Mouse (Mus musculus) B cell, adult 2 months (primary cell): Measurements from ENCODE around the gene 1600014C10Rik.

Experiments used
- DNase-seq, 2 experiments: peaks; one replicate each; pipeline ENCODE4 v3.0.0; 2022

1600014C10Rik gene

DNA sequence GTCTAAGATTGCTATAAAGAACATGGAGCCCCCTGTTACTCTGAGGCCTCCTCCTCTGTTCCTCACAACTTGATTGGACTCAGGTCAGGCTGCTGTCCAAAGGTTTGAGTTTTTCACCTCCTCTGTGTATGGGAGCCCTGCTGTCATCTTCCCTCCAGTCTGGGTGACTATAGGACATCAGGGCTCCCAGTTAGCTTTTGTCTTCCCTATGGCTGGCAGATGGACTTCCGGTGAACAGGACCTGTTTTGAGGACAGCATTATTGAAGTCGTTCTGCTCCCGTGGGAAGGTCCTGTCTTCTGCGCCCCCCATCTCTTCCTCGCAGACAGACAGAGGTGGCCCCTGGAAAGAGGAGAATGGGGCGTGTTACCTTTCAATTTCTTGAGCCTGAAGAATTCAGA, 1.8 kb downstream of the 1600014C10Rik start:
- no peak for DNase-seq

DNA sequence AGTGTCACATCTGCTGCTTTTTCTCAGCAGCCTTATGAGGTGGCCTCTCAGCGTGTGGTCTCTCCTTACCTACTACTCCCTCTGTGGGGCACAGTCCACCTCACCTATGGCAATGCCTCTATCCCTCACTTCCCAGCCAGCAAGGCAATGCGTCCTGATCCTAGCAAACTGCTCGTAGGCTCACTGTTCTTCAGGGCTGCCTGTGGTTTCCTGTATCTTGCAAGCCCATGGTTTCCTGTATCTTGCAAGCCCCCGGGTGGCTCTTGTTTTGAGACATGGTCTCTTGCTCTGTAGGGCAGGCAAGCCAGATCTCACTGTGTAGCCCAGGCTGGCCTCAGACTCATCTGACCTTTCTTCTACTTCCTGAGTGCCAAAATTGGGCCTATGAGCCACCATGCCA, 3.8 kb downstream of the 1600014C10Rik start:
- peak in 1 of 2 experiments; percentile 10 for DNase-seq

DNA sequence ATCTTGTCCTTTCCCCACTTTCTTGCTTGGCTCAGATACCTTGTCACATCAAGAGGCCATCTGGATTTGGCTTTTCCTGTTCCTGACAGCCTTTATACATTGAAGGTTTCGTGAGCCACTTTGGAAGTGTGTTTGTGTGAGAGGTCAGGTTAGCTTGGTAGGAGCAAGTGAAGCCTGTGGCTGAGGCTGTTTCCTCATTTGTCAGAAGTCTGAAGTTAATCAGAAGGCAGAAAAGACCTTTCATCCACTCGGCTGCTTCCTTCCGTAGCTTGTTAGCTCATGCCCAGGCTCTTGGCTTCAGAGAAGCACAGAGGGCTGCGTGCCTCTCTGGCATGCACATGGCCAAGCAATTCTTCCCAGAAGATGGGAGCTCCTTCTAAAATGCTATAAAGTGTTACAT, 4.8 kb downstream of the 1600014C10Rik start:
- no peak for DNase-seq

DNA sequence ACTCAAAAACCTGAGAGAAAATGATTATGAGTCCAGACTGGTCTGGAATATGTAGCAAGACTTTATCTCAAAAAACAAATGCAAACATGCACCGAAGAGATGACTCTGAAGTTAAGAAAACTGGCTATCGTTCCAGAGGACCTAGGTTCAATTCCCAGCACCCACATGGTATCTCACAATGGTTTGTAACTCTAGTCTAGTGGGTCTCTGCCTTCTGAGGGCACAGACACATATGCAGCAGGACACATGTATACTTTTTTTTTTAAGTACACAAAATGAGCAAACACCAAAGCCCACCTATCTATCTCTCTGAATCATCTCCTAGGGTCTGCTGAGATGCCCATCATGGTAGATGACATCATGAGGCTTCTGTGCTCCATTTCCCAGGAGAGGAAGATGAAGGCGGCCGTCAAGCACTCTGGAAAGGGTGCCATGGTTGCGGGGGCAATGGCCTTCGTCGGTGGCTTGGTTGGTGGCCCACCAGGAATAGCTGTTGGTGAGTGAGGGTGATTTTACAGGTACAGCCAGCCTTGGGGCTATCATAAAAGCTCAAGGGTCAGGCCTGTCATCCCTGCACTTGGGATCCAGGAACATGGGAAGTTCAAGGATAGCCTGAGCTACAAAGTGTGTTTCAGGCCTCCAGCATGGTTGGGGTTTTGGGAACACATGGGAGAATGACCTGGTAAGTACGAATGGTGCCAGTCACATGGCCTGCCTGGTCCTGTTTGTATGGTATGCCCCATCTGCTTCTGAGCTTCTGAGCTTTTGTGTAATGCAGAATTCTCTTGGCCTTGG, 5.5 kb downstream of the 1600014C10Rik start:
- no peak for DNase-seq

DNA sequence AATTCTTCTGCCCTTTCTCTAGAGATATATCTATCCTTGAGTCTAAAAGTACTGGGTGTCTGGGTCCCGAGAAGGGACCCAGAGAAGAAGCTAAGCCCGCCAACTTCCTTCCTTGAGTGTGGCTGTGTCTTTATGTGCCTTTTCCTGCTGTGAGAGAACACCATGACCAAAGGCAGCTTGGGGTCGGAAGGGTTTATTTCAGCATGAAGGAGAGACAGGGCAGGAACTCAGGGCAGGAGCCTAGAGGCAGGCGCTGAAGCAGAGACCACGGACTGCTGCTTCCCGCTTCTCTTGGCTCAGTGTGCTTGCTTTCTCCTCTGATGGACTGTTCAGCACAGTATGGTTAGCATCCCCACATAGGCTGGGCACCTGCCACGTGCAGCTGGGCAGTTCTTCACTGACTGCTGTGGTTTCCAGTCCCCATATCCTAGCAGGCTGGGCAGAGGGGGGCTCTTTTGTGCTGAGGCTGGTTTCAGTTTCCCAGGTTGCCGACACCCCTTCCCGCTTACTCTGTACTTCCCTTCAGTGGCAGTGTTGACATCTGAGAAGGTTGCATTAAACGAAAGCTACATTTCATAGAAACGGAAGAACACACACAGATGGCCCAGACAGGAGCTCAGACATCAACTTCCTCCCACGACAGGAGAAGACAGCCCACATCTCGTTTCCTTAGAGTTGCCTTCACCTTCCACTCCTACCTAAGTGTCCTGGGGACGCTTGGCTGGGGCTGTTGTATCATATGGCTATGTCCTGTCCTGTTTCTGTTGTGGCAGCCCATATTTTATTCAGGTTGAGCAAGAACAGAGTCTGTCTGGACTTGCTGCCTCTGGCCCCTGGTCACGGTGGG, 6.3 kb downstream of the 1600014C10Rik start:
- peak; percentile 54 to 55 for DNase-seq

DNA sequence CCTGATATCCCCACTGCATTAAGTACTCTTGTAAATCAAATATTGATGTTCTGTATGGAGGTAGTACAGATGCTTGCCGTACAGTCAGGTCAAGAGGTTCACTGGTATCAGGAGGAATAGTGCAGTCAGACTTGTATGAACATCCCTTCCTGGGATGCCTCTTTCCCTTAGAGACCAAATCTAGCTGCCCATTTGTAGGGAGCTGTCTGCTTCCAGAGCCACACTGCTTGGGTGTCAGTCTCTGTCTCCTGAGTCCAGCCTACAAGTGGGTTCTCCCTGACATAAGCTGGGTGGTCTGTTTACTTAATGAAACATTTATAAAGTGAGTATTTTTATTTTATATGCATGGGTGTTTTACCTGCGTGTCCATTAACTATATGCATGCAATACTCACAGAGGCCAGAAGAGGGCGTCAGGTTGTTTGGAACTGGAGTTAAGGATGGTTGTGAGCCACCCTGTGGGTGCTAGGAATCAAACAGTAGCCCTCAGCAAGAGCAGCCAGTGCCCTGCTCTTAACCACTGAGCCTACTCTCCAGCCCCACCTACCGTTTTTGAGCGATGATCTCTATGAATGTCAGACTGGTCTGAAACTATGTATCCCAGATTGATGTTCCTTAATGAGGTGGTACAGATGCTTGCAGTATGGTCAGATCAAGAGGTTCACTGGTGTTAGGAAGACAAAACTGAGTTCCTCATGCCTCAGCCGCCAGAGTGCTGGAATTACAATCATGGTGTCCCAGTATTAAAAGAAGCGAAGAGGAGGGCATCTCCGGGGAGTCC, 7.2 kb downstream of the 1600014C10Rik start:
- peak; percentile 52 to 55 for DNase-seq

DNA sequence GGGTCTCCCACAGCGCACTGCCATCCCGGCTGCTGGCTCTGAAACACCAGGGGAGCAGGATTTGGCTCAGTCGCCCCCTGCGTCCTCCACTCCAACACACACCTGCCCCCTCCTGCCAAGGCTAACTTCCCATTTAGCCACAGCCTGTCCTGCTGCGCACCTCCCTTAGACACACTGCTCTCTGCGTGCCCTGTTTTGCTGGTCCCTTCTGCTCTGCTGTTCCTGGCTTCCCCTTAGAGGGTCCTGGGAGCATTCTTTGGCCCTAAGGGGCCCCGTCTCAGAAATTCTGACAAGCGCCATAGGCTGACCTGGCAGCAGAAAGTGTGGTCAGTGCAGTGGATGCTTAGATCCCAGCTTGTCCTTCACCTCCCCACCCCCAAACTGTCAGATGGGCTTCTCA, 8.1 kb downstream of the 1600014C10Rik start:
- no peak for DNase-seq

DNA sequence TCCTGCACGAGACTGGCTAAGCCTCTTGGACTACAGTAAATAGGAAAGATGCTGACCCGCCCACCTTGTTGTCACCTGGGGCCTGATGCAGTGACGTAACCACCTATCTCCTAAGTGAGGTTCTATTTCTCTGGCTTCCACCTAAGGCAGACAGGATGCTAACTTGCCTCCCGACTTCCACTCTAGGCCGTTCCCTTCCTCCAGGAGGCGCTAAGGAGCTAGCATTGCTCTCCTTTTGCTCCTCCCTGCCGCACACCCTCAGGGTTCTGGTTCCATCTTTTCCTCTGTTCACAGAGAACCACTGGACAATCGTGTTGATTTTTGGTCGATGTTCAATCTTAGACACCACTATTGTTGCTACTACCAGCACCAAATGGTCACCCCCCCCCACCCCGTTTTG, 8.6 kb downstream of the 1600014C10Rik start:
- peak; percentile 40 to 51 for DNase-seq

DNA sequence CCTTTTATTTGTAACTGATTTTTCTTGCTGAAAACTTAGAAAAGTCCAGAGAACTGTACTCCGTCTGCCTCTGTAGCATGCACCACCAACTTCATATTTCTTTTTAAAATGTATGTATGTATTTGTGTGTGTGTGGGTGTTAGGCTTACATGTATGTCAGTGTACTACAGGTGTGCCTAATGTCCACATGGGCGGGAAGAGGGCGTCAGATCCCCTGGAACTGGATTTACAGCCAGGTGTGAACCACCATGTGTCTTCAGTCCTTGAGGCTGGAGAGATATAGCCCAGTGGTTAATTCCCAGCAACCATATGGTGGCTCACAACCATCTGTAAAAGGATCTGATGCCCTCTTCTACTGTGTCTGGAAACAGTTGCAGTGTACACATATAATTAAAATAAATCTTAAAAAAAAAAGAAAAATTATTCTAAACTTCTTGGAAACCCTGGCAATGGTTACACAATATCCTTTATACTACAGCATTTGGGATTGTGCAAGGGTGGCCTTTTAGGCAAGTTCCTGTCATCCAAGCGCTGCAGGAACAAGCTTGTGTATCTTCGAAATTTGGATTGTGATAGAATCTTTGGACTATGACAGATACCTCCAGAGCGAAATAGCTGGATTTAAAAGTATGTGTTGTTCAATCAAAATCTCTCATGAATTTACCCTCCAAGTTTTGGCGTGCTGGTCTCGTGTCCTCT, 17.0 kb downstream of the 1600014C10Rik start:
- DNase-seq = no peak

DNA sequence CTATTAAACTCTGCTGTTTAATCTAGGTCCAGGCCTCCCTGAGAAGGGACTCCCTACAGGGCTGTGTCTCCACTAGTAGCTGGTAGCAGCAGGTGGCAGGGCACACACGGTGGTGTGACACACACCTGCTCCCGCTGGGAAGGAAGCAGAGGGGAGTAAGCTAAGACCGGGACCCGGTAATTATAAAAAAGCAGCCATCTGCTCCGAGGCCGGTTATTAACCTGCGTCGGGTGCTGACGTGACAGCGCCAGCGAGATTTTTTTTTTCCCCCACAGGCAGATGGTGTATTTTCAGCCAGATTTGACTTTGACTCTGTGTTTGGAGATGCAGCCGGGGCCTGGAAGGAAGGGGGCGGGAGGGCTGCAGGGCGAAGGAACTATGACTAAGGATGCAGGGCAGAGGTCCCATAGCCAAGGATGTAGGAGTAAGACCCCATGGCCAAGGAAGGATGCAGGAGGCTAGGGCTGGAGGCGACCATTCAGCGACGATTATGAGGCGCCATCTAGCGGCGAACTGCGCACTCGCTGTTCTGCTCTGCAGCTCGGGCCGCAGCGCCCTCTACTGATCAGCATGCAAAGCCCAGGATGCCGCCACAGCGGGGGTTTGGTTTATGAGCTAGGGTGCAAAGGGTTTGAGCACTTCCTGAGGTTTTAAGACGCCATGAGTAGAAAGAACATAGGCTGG, 17.7 kb downstream of the 1600014C10Rik start:
- peak; percentile 90 for DNase-seq

DNA sequence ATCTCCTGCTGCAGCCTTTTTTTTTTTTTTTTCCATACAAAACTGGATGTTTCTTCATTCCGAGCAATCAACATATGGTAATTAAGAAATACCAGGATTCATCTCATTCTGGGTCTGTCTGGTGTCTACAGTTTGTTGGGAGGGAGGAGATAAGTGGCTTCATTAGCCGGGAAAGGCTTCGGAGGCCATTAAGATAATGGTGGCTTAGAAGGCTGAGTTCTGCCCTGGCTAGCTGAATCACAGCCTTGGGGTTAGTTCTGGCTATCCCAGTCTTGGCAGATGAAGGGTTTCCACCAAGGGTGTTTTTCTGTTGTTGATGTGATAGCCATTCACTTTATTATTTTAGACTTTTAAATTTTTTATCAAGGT, 18.3 kb downstream of the 1600014C10Rik start:
- no peak for DNase-seq

DNA sequence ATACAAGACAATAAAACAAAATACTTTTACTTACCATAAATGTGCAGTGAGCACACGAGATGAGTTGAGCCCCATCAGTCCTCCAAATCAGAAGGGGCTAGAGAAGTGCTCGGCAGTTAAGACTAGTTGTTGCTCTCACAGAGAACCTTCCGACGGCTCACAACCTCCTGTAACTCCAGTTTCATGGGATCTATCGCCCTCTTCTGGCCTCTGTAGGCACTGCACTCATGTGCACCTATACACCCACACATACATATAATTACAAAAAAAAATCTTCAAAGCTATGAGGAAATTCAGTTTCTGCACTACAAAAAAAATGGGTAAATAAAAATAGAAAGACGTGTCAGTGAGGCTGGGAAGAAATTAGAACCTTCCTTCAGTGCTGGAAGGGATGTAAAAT, 21.3 kb downstream of the 1600014C10Rik start:
- DNase-seq = peak; percentile 35 to 42

DNA sequence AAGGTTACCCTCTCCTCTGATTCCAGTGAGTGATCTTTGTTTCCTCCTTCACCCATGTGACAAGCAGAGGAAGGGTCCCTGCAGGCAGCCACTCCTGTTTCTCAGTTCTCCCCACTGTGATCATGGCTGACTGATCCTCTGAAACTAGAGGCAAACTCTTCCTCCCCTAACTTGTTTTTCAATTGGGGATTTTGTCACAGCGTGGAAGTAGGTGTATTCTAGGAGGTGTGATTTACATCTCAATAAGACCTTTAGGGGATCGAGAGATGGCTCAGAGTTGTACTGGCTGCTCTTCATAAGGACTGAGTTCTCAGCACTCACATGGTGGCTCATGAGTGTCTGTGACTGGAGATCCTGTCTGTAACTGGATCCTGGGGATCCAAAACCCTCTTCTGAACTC, 22.8 kb downstream of the 1600014C10Rik start:
- DNase-seq = no peak

DNA sequence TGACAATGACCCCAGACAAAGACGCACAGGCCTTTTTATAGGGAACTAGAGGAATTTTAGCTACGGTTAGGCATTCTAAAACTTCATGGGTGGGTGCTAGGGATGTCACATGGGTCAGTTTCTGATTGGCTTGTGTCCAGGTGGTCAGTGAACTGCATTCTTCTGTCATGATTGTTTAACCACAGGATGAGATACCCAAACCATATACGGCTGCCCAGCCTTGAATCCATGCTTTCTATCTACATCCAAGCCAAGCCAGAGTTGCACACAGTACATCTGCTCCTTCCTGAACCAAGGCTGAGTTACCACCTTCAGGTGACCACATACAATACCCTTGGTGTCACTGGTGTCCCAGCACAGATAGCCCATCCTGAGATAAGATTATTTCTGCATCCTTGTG, 23.5 kb downstream of the 1600014C10Rik start:
- DNase-seq = no peak

DNA sequence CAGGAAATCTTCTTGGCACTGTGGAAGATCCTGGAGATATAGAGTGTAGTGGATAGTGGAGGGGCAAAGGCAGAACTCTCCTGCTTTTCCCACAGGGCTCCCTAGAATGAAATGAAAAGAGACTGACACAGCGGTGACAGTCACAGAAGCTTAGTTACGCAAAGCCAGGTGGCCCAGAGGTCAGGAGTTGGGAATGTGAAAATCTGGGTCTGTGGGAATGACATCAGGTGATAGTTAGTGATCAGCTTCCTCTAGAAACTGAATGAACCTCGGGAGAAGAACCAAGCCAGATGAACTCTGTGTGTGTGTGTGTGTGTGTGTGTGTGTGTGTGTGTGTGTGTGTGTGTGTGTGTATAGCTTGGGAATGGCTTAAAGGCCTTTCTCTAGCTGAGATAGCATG, 26.0 kb downstream of the 1600014C10Rik start:
- no peak for DNase-seq

DNA sequence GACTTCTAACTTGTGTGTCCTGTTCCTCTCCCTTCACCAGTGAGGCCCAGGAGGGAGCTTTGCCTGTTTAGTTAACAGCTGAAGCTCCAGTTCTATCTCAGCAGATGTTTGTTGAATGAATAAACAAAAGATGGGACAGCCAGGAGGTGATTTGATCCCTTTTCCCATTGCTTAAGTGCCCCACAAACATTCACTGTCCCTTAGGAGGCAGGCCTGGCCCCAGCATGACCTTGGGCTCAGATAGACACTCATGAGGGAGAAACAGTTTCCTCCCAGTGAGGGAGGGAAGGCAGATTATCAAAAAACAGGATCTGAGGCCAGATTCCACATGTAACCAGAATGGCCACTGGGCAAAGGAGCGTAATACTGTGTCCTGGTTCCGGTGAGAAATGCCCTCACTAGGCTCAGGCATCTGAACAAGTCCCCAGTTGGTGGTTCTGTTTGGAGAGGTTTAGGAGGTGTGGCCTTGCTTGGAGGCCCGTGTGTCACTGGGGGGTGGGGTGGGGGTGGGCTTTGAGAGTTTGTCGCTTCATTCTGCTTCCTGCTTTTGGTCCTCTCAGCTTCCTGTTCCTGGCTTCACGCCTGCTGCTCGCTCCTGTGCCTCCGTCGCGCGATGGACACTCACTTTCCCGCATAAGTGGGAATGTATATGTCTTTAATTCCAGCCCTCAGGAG, 26.6 kb downstream of the 1600014C10Rik start:
- DNase-seq = no peak

DNA sequence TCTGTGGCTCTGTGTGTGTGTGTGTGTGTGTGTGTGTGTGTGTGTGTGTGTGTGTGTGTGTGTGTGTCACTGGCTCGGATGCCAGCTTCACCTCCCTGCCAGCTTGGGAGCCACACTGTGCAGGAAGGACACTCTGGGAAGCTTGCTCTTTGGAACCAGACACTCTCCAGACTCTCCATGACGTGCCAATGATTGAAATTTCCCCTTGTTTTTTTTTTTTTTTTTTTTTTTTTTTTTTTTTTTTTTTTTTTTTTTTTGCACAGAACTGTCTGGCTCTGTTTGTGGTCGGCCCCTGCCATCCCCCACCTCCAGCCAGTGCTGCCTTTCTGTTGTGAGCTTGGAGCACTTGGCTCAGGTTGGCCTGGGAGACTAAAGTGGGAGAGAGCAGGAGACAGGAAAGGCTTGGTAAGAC, 29.6 kb downstream of the 1600014C10Rik start:
- no peak for DNase-seq

DNA sequence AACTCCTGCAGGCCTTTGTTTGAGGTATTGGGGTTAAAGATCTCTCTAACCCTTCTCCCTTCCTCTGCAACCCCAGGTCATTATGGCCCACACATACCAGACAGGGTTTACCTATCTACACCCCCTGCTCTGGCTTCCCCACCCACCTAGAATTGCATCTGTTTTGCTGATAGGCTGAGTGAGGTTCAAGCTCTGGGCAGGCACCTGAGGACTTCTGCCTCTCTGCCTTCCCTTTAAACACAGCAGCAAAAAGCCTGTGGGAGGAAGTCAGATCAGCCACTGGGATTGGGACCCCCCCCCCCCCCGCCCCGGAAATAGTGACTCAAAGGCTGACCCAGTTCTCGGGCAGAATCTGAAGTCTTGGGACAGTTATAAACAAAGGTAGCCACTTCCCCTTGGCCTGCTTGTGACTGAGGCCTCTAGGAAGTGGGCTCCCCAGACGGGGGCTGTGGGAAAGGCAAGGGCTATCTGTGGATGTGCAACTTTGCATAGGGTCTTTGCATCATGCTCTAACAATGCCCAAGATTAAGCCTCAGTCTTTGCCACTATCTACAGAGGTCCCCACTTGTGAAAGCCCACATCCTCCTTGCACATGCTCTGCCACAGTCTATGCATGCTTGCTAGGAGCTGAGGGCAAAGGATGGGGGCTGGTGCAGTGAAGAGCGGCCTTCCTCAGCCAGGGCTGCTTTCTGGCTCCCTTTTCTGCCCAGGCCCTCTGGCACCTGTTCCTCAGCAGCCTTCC, 31.6 kb downstream of the 1600014C10Rik start:
- DNase-seq = no peak

DNA sequence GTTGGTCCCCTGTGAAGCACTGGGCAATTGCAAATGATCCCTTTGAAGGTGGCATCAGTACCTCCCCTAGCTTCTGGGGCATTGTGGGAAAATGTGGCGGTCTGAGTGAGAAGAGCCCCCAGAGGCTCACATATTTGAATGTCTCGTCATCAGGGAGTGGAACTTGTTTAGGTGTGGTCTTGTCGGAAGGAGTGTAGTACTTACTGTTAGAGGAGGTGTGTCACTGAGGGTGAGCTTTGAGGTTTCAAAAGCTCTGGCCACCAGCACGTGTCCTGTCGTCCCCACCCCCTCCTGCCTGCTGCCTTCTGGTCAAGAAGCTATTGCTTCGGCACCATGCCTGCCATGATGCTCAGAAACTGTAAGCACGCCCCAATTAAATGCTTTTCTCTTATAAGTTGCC, 32.3 kb downstream of the 1600014C10Rik start:
- DNase-seq = no peak

DNA sequence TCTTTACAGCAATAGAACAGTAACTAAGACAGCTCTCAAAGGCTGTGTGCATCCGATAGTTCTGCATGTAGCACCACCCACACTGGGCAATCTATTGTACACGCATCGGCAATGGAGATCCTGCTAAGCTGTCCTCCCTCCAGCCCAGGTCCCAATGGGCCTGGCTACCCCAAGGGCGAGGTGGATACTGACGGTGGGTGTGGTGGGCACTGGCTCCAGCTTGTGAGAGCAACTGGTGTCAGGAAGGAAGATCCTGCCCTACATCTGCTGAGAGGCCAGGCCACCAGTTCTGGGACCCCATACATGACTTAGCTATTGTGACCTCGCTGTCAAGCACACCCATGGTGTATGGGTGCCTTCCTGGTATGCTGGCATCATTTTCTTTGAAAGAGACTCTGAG, 32.7 kb downstream of the 1600014C10Rik start:
- DNase-seq = no peak
